36 mouse cellular contexts compared by ENCODE assay signal in genomic region chr9:73082291-73083000, GRCm38 (mm10). TPM values are rescaled to one million over a fixed set of nuclear protein-coding genes. Genes with fewer than 3 reads are reported as not detected.
DNase-seq lines count a peak whose midpoint lies in the region; ATAC-seq lines count a peak whose summit lies in the region.
"Had no signal": no experiment of that assay in that cellular context is flagged by ENCODE, and none has a peak within 500 bp of the region (broad histone marks: within the 10 kb centered on the region; RNA-seq: fewer than 3 reads in every experiment).

No protein-coding gene starts in this region.

- no peak for ATAC-seq in megakaryocyte, adult 5-6 weeks (ENCODE audit: poor library complexity, severe bottlenecking)
- ATAC-seq in forebrain, embryonic 11.5 days (replicated peaks; ENCODE audit: low FRiP score): no peak
- ATAC-seq: forebrain, embryonic 13.5 days; hindbrain, postnatal 0 days; intestine, embryonic 16.5 days had no signal

- H3K36me3 ChIP-seq in megakaryocyte, embryonic 14.5 days (replicated peaks; ENCODE audit: low read length): peaks cover 81% of the 10 kb centered on the region
- H3K36me3 ChIP-seq in forebrain, embryonic 11.5 days (ENCODE audit: control insufficient read depth, insufficient read depth, low read length): no peaks in the 10 kb centered on the region
- H3K36me3 ChIP-seq: embryonic facial prominence, embryonic 12.5 days; heart, embryonic 10.5 days; kidney, embryonic 15.5 days; midbrain, embryonic 12.5 days had no signal

- H3K4me2 ChIP-seq in forebrain, embryonic 11.5 days (ENCODE audit: low read depth, low read length, severe bottlenecking): no peak overlapping the region
- H3K4me2 ChIP-seq: embryonic facial prominence, embryonic 12.5 days; forebrain, embryonic 13.5 days; kidney, embryonic 15.5 days; liver, embryonic 15.5 days; midbrain, embryonic 12.5 days had no signal

- peak; percentile 95 for DNase-seq in brain, adult 2 months (ENCODE audit: low read depth, low spot score)
- peak; percentile 84 to 91 for DNase-seq in cerebellum, adult 18-20 months
- peak; percentile 85 to 89 for DNase-seq in cerebellum, postnatal 14 days
- DNase-seq in forebrain, embryonic 11.5 days (ENCODE audit: low spot score): no peak
- DNase-seq in embryo, embryonic 11 days: no peak
- no peak for DNase-seq in heart, postnatal 4 days
- DNase-seq: adrenal gland, postnatal 25 days; gastrocnemius, adult 2 months; kidney, postnatal 4 days; layer of hippocampus, adult 9-11 months; liver; right cerebral cortex, postnatal 14 days; spleen, adult 18-20 months; thymus, postnatal 25 days had no signal

- H3K4me3 ChIP-seq in megakaryocyte, embryonic 14.5 days (replicated peaks): peak overlapping the region; percentile 14
- H3K4me3 ChIP-seq in forebrain, embryonic 11.5 days (ENCODE audit: low read depth, low read length): no peak overlapping the region
- H3K4me3 ChIP-seq: embryonic facial prominence, embryonic 12.5 days; erythroblast, embryonic 14.5 days; forebrain, embryonic 13.5 days; gastrocnemius, adult 2 months; heart, embryonic 10.5 days; kidney, embryonic 15.5 days; liver, embryonic 15.5 days; midbrain, embryonic 12.5 days had no signal

- no peak overlapping the region for H3K9ac ChIP-seq in forebrain, embryonic 11.5 days (ENCODE audit: low read length)
- H3K9ac ChIP-seq: embryonic facial prominence, embryonic 12.5 days; forebrain, embryonic 13.5 days; kidney, embryonic 15.5 days; liver, embryonic 15.5 days; midbrain, embryonic 12.5 days had no signal

- H3K27me3 ChIP-seq in megakaryocyte, embryonic 14.5 days (replicated peaks): no peaks in the 10 kb centered on the region
- no peaks in the 10 kb centered on the region for H3K27me3 ChIP-seq in forebrain, embryonic 11.5 days (ENCODE audit: control insufficient read depth, insufficient read depth, low read length)
- H3K27me3 ChIP-seq: embryonic facial prominence, embryonic 12.5 days; forebrain, embryonic 13.5 days; kidney, embryonic 15.5 days; liver, embryonic 15.5 days; midbrain, embryonic 12.5 days had no signal

- H3K9me3 ChIP-seq in megakaryocyte, embryonic 14.5 days: no peaks in the 10 kb centered on the region
- H3K9me3 ChIP-seq in forebrain, embryonic 11.5 days (ENCODE audit: control insufficient read depth, low read length): no peaks in the 10 kb centered on the region
- H3K9me3 ChIP-seq: embryonic facial prominence, embryonic 12.5 days; forebrain, embryonic 13.5 days; heart, embryonic 10.5 days; kidney, embryonic 15.5 days; liver, embryonic 15.5 days; midbrain, embryonic 12.5 days had no signal

- H3K4me1 ChIP-seq in megakaryocyte, embryonic 14.5 days: peaks cover 63% of the 10 kb centered on the region
- no peaks in the 10 kb centered on the region for H3K4me1 ChIP-seq in forebrain, embryonic 11.5 days (replicated peaks; ENCODE audit: control insufficient read depth, insufficient read depth, low read length)
- H3K4me1 ChIP-seq: embryonic facial prominence, embryonic 12.5 days; forebrain, embryonic 13.5 days; kidney, embryonic 15.5 days; midbrain, embryonic 12.5 days had no signal

- WGBS in forebrain, embryonic 11.5 days: 84% methylated on average over 8 of the region's 8 CpGs

- no peak overlapping the region for H3K27ac ChIP-seq in forebrain, embryonic 11.5 days (ENCODE audit: low read depth, low read length)
- H3K27ac ChIP-seq: embryonic facial prominence, embryonic 12.5 days; forebrain, embryonic 13.5 days; gastrocnemius, adult 2 months; heart, embryonic 10.5 days; hindbrain, postnatal 0 days; kidney, embryonic 15.5 days; liver, embryonic 15.5 days; macrophage; midbrain, embryonic 12.5 days had no signal

RNA-seq across cellular contexts. Expression of gene Khdc3, which starts 19.2 kb away (rescaled TPM):
- 0.10 TPM in 1 of 2 replicates, not detected in the other for polyA plus RNA-seq in megakaryocyte, embryonic 14.5 days (2012; ENCODE audit: insufficient read depth, low replicate concordance)
- total RNA-seq in megakaryocyte, adult 5-6 weeks (2015): 0.45 and 1.1 TPM in 2 replicates
- total RNA-seq in megakaryocyte, adult 5-6 weeks (2017): 2.4 TPM in 1 of 2 replicates, not detected in the other
- polyA plus RNA-seq in forebrain, embryonic 11.5 days (2014; fragmentation: Nextera tagmentation; extraction: Ambion mirVana): not detected in 2 replicates
- total RNA-seq in heart, postnatal 4 days (2021): not detected
- total RNA-seq: gastrocnemius, adult 2 months; hindbrain, postnatal 0 days; monocyte, adult 5-6 weeks had no signal
- polyA plus RNA-seq: C2C12; erythroblast, embryonic 14.5 days; forebrain, embryonic 13.5 days; gonadal fat pad, adult 2 months; heart, embryonic 10.5 days; intestine, embryonic 16.5 days; kidney, embryonic 15.5 days; macrophage; midbrain, embryonic 12.5 days had no signal

RNA-seq across cellular contexts. Expression of gene Gm20509, which starts 19.8 kb away (rescaled TPM):
- polyA plus RNA-seq in megakaryocyte, embryonic 14.5 days (2012; ENCODE audit: insufficient read depth, low replicate concordance): 1.8 TPM in 1 of 2 replicates, not detected in the other
- total RNA-seq in megakaryocyte, adult 5-6 weeks (2015): not detected in 2 replicates
- not detected in 2 replicates for total RNA-seq in megakaryocyte, adult 5-6 weeks (2017)
- not detected in 2 replicates for polyA plus RNA-seq in forebrain, embryonic 11.5 days (2014; fragmentation: Nextera tagmentation; extraction: Ambion mirVana)
- total RNA-seq in heart, postnatal 4 days (2021): not detected
- total RNA-seq: gastrocnemius, adult 2 months; hematopoietic stem cell, adult 5-6 weeks; hindbrain, postnatal 0 days; left cerebral cortex, postnatal 36 days; neutrophil, adult 5-6 weeks had no signal
- polyA plus RNA-seq: C2C12; cortical plate, adult 2 months; embryonic facial prominence, embryonic 12.5 days; erythroblast, embryonic 14.5 days; forebrain, embryonic 13.5 days; gonadal fat pad, adult 2 months; heart, embryonic 10.5 days; heart, embryonic 16.5 days; hindbrain, postnatal 0 days; intestine, embryonic 16.5 days; kidney, embryonic 15.5 days; liver, embryonic 15.5 days; lung, embryonic 16.5 days; macrophage; midbrain, embryonic 12.5 days; stomach, embryonic 14.5 days had no signal

RNA-seq across cellular contexts. Expression of gene Rsl24d1, which starts 30.8 kb away (rescaled TPM):
- 5.5 TPM in 1 of 2 replicates, not detected in the other for polyA plus RNA-seq in megakaryocyte, embryonic 14.5 days (2012; ENCODE audit: insufficient read depth, low replicate concordance)
- total RNA-seq in megakaryocyte, adult 5-6 weeks (2015): 60.7 and 64.7 TPM in 2 replicates
- 110 and 114 TPM in 2 replicates for total RNA-seq in megakaryocyte, adult 5-6 weeks (2017)
- polyA plus RNA-seq in forebrain, embryonic 11.5 days (2014; fragmentation: Nextera tagmentation; extraction: Ambion mirVana): 147 and 153 TPM in 2 replicates
- 10 to 100 TPM; 61.8 to 61.9 TPM for total RNA-seq in heart, postnatal 4 days (2021)

RNA-seq across cellular contexts. Expression of gene Rab27a, which starts 37.8 kb away (rescaled TPM):
- polyA plus RNA-seq in megakaryocyte, embryonic 14.5 days (2012; ENCODE audit: insufficient read depth, low replicate concordance): 2.8 and 34.3 TPM in 2 replicates
- 55.5 and 58.9 TPM in 2 replicates for total RNA-seq in megakaryocyte, adult 5-6 weeks (2015)
- 154 and 155 TPM in 2 replicates for total RNA-seq in megakaryocyte, adult 5-6 weeks (2017)
- 0.67 and 0.79 TPM in 2 replicates for polyA plus RNA-seq in forebrain, embryonic 11.5 days (2014; fragmentation: Nextera tagmentation; extraction: Ambion mirVana)
- total RNA-seq in heart, postnatal 4 days (2021): 1 to 10 TPM; 3.4 to 3.7 TPM

RNA-seq across cellular contexts. Expression of gene Pigb, which starts 42.3 kb away (rescaled TPM):
- 0.79 and 1.1 TPM in 2 replicates for polyA plus RNA-seq in megakaryocyte, embryonic 14.5 days (2012; ENCODE audit: insufficient read depth, low replicate concordance)
- total RNA-seq in megakaryocyte, adult 5-6 weeks (2015): 24.1 and 25.4 TPM in 2 replicates
- total RNA-seq in megakaryocyte, adult 5-6 weeks (2017): 5.1 TPM in 2 replicates
- polyA plus RNA-seq in forebrain, embryonic 11.5 days (2014; fragmentation: Nextera tagmentation; extraction: Ambion mirVana): 15.8 and 19.8 TPM in 2 replicates
- total RNA-seq in heart, postnatal 4 days (2021): 1 to 10 TPM; 4.5 to 5.3 TPM

Comparison
In these comparisons a context has a peak if more than half of its experiments do, and no peak if none do; other contexts are left out.
1. DNase-seq: peak in brain, adult 2 months (single experiment), cerebellum, adult 18-20 months (2 of 2) and cerebellum, postnatal 14 days (2 of 2); none in forebrain, embryonic 11.5 days (single experiment), embryo, embryonic 11 days (single experiment) and heart, postnatal 4 days (single experiment).